ENCODE assay signal across 31 mouse cellular contexts in genomic region chr4:150516201-150516600, GRCm38 (mm10).
DNase-seq lines count a peak whose midpoint lies in the region; ATAC-seq lines count a peak whose summit lies in the region.
"Had no signal": no experiment of that assay in that cellular context is flagged by ENCODE, and none has a peak within 500 bp of the region (broad histone marks: within the 10 kb centered on the region; RNA-seq: fewer than 3 reads in every experiment).

No protein-coding gene starts in this region.

- H3K27ac ChIP-seq in liver, embryonic 12.5 days: peak overlapping the region; percentile 95
- no peak overlapping the region; the same call in 1 of the 2 replicates for H3K27ac ChIP-seq in liver, embryonic 11.5 days (ENCODE audit: low read depth, low read length)
- H3K27ac ChIP-seq in embryonic facial prominence, embryonic 10.5 days (replicated peaks): no peak overlapping the region
- H3K27ac ChIP-seq: hindbrain, embryonic 10.5 days; kidney, postnatal 0 days; left cerebral cortex, adult 2 months; limb, embryonic 13.5 days; stomach, postnatal 0 days had no signal

- peaks cover 18% of the 10 kb centered on the region for H3K36me3 ChIP-seq in liver, embryonic 12.5 days
- peaks cover 8% of the 10 kb centered on the region for H3K36me3 ChIP-seq in liver, embryonic 11.5 days (ENCODE audit: control insufficient read depth, insufficient read depth, low read length)
- H3K36me3 ChIP-seq in embryonic facial prominence, embryonic 10.5 days (replicated peaks): peaks cover 42% of the 10 kb centered on the region
- H3K36me3 ChIP-seq: intestine, embryonic 15.5 days had no signal

- 20% methylated on average over 2 of the region's 2 CpGs for WGBS in liver, embryonic 12.5 days (ENCODE audit: insufficient replicate concordance)
- 35% methylated on average over 2 of the region's 2 CpGs for WGBS in liver, embryonic 11.5 days
- 74% methylated on average over 2 of the region's 2 CpGs for WGBS in embryonic facial prominence, embryonic 10.5 days

- no peak for ATAC-seq in liver, embryonic 12.5 days
- no peak for ATAC-seq in liver, embryonic 11.5 days (replicated peaks; ENCODE audit: low FRiP score)
- ATAC-seq: intestine, embryonic 15.5 days; lung, postnatal 0 days; midbrain, embryonic 13.5 days had no signal

- H3K9ac ChIP-seq in liver, embryonic 12.5 days: 0 out of 2 replicates have a peak overlapping the region, but pooled peaks have one; percentile 49
- no peak overlapping the region for H3K9ac ChIP-seq in liver, embryonic 11.5 days (ENCODE audit: low read depth, low read length)
- H3K9ac ChIP-seq: embryonic facial prominence, embryonic 15.5 days; forebrain, embryonic 12.5 days; hindbrain, embryonic 15.5 days; intestine, embryonic 15.5 days; limb, embryonic 13.5 days; midbrain, embryonic 13.5 days; neural tube, embryonic 15.5 days had no signal

- H3K4me1 ChIP-seq in liver, embryonic 12.5 days: peaks cover 50% of the 10 kb centered on the region
- peaks cover 33% of the 10 kb centered on the region for H3K4me1 ChIP-seq in liver, embryonic 11.5 days (replicated peaks; ENCODE audit: control insufficient read depth, insufficient read depth, low read length)
- peaks cover 8% of the 10 kb centered on the region; the same call in 1 of the 2 replicates for H3K4me1 ChIP-seq in embryonic facial prominence, embryonic 10.5 days
- H3K4me1 ChIP-seq: embryonic facial prominence, embryonic 15.5 days had no signal

- peak overlapping the region; percentile 52; the same call in 1 of the 2 replicates for H3K4me2 ChIP-seq in liver, embryonic 12.5 days
- H3K4me2 ChIP-seq in liver, embryonic 11.5 days: no peak overlapping the region
- H3K4me2 ChIP-seq: embryonic facial prominence, embryonic 15.5 days; forebrain, embryonic 12.5 days; hindbrain, embryonic 15.5 days; intestine, embryonic 15.5 days; limb, embryonic 13.5 days; midbrain, embryonic 13.5 days; neural tube, embryonic 15.5 days had no signal

- H3K9me3 ChIP-seq in liver, embryonic 12.5 days (replicated peaks): no peaks in the 10 kb centered on the region
- no peaks in the 10 kb centered on the region for H3K9me3 ChIP-seq in liver, embryonic 11.5 days (ENCODE audit: control insufficient read depth, low read length)
- H3K9me3 ChIP-seq in embryonic facial prominence, embryonic 10.5 days: no peaks in the 10 kb centered on the region
- H3K9me3 ChIP-seq: embryonic facial prominence, embryonic 15.5 days; forebrain, embryonic 12.5 days; hindbrain, embryonic 10.5 days; hindbrain, embryonic 15.5 days; intestine, embryonic 15.5 days; limb, embryonic 13.5 days; megakaryocyte, embryonic 14.5 days; midbrain, embryonic 13.5 days; neural tube, embryonic 15.5 days had no signal

- no peaks in the 10 kb centered on the region for H3K27me3 ChIP-seq in liver, embryonic 12.5 days (replicated peaks)
- no peaks in the 10 kb centered on the region for H3K27me3 ChIP-seq in liver, embryonic 11.5 days (replicated peaks; ENCODE audit: control insufficient read depth, insufficient read depth, low read length)
- H3K27me3 ChIP-seq in embryonic facial prominence, embryonic 10.5 days (replicated peaks; ENCODE audit: low read depth, poor library complexity, severe bottlenecking): no peaks in the 10 kb centered on the region
- H3K27me3 ChIP-seq: CH12.LX; embryonic facial prominence, embryonic 15.5 days; forebrain, embryonic 12.5 days; hindbrain, embryonic 15.5 days; intestine, embryonic 15.5 days; limb, embryonic 13.5 days; megakaryocyte, embryonic 14.5 days; midbrain, embryonic 13.5 days; neural tube, embryonic 15.5 days had no signal

- H3K4me3 ChIP-seq in liver, embryonic 12.5 days: no peak overlapping the region
- H3K4me3 ChIP-seq in liver, embryonic 11.5 days (ENCODE audit: low read depth, low read length): no peak overlapping the region
- no peak overlapping the region for H3K4me3 ChIP-seq in embryonic facial prominence, embryonic 10.5 days
- H3K4me3 ChIP-seq: embryonic facial prominence, embryonic 15.5 days; forebrain, embryonic 12.5 days; hindbrain, embryonic 10.5 days; hindbrain, embryonic 15.5 days; intestine, embryonic 15.5 days; left cerebral cortex, adult 2 months; limb, embryonic 13.5 days; megakaryocyte, embryonic 14.5 days; midbrain, embryonic 13.5 days; neural tube, embryonic 15.5 days had no signal

- DNase-seq in adrenal gland, postnatal 14 days: peak; percentile 22
- DNase-seq in adrenal gland, adult 2 months: no peak
- DNase-seq in liver, embryonic 11.5 days (ENCODE audit: low spot score): no peak
- peak; percentile 26 for DNase-seq in CD4-positive helper T cell, adult 2 months (ENCODE audit: low read depth, low spot score)
- peak; percentile 43 for DNase-seq in induced T-regulatory cell, adult 2 months (ENCODE audit: low read depth)
- no peak for DNase-seq in embryonic facial prominence, embryonic 10.5 days (ENCODE audit: low spot score)
- DNase-seq in ovary, postnatal 10 days (ENCODE audit: low spot score): no peak
- DNase-seq: cerebellum, adult 18-20 months; cerebellum, postnatal 10 days; gastrocnemius, postnatal 10 days; kidney, adult 8-10 months; lung, adult 18-20 months; lung, postnatal 4 days; spleen, adult 18-20 months; thymus, adult 18-20 months; thymus, postnatal 25 days had no signal

Comparison
In these comparisons a context has a peak if more than half of its experiments do, and no peak if none do; other contexts are left out.
1. DNase-seq: peak in adrenal gland, postnatal 14 days (single experiment), CD4-positive helper T cell, adult 2 months (single experiment) and induced T-regulatory cell, adult 2 months (single experiment); none in adrenal gland, adult 2 months (single experiment), liver, embryonic 11.5 days (single experiment), embryonic facial prominence, embryonic 10.5 days (single experiment) and ovary, postnatal 10 days (single experiment).